Comparison of ENCODE assay signal across 16 mouse cellular contexts in genomic region chrX:130577706-130578105, GRCm38 (mm10).
"Had no signal": no experiment of that assay in that cellular context is flagged by ENCODE, and none has a peak within 500 bp of the region (broad histone marks: within the 10 kb centered on the region; RNA-seq: fewer than 3 reads in every experiment).

No protein-coding gene starts in this region.

- DNase-seq: kidney, adult 2 months; kidney, postnatal 36 days; layer of hippocampus, postnatal 36 days; liver, embryonic 13.5 days; lung, adult 2 months; right cerebral cortex, adult 18-20 months; right cerebral cortex, postnatal 25 days; spleen, adult 18-20 months; thymus, adult 18-20 months; thymus, postnatal 36 days had no signal

- H3K27ac ChIP-seq: kidney, embryonic 15.5 days; left cerebral cortex, adult 2 months; liver, embryonic 13.5 days; macrophage; midbrain, embryonic 12.5 days; midbrain, embryonic 15.5 days; neural tube, embryonic 13.5 days had no signal

- H3K36me3 ChIP-seq: kidney, embryonic 15.5 days; liver, embryonic 13.5 days; midbrain, embryonic 12.5 days; midbrain, embryonic 15.5 days; neural tube, embryonic 13.5 days had no signal

- ATAC-seq: midbrain, embryonic 15.5 days had no signal

- H3K9me3 ChIP-seq: kidney, embryonic 15.5 days; liver, embryonic 13.5 days; midbrain, embryonic 12.5 days; midbrain, embryonic 15.5 days; neural tube, embryonic 13.5 days had no signal

- H3K4me2 ChIP-seq: kidney, embryonic 15.5 days; liver, embryonic 13.5 days; midbrain, embryonic 12.5 days; midbrain, embryonic 15.5 days; neural tube, embryonic 13.5 days had no signal

- H3K9ac ChIP-seq: kidney, embryonic 15.5 days; liver, embryonic 13.5 days; midbrain, embryonic 12.5 days; midbrain, embryonic 15.5 days; neural tube, embryonic 13.5 days had no signal

- H3K4me1 ChIP-seq: kidney, embryonic 15.5 days; liver, embryonic 13.5 days; midbrain, embryonic 12.5 days; midbrain, embryonic 15.5 days; neural tube, embryonic 13.5 days had no signal

- H3K27me3 ChIP-seq: kidney, embryonic 15.5 days; liver, embryonic 13.5 days; midbrain, embryonic 12.5 days; midbrain, embryonic 15.5 days; neural tube, embryonic 13.5 days had no signal

- H3K4me3 ChIP-seq: kidney, embryonic 15.5 days; left cerebral cortex, adult 2 months; liver, embryonic 13.5 days; midbrain, embryonic 12.5 days; midbrain, embryonic 15.5 days; neural tube, embryonic 13.5 days had no signal
